Mouse (Mus musculus) hindbrain, embryonic 14.5 days (tissue): ENCODE results near the gene Tbc1d16. TPM values are rescaled to one million over a fixed set of nuclear protein-coding genes. Genes with fewer than 3 reads are reported as not detected.

Source experiments
- ATAC-seq: fragments of 200-750 bp; cut with Nextera tagmentation; 2 replicates; pipeline ENCODE4 v1.8.0; 2017; ENCODE audit warnings: moderate number of reproducible peaks, mild to moderate bottlenecking, moderate TSS enrichment, moderate library complexity; ENCODE audit not compliant: low FRiP score
- DNase-seq: peaks from one replicate; pipeline ENCODE4 v3.0.0-alpha.2; 2015; ENCODE audit warnings: low spot score
- H3K27ac ChIP-seq: fragments of 300-500 bp; sonication (generic); 2 replicates; pipeline ENCODE4 v1.5.1; 2014; ENCODE audit warnings: mild to moderate bottlenecking, moderate library complexity
- H3K27me3 ChIP-seq: fragments of 300-500 bp; sonication (generic); 2 replicates; pipeline ENCODE4 v1.6.1; 2014; ENCODE audit warnings: mild to moderate bottlenecking, low read length, mixed read lengths; ENCODE audit not compliant: control insufficient read depth, insufficient read depth
- H3K36me3 ChIP-seq: fragments of 300-500 bp; sonication (generic); replicated peaks from 2 replicates; pipeline ENCODE4 v1.6.1; 2014; ENCODE audit not compliant: control insufficient read depth, insufficient read depth
- H3K4me1 ChIP-seq: fragments of 300-500 bp; sonication (generic); replicated peaks from 2 replicates; pipeline ENCODE4 v1.6.1; 2014; ENCODE audit warnings: antibody characterized with exemption, low read length, mixed read lengths; ENCODE audit not compliant: control insufficient read depth, insufficient read depth
- H3K4me2 ChIP-seq: fragments of 300-500 bp; sonication (generic); replicated peaks from 2 replicates; pipeline ENCODE4 v1.6.1; 2014; ENCODE audit warnings: mild to moderate bottlenecking, moderate library complexity
- H3K4me3 ChIP-seq: fragments of 300-500 bp; sonication (generic); replicated peaks from 2 replicates; pipeline ENCODE4 v1.5.1; 2014; ENCODE audit warnings: mild to moderate bottlenecking, low read length
- H3K9ac ChIP-seq: fragments of 300-500 bp; sonication (generic); 2 replicates; pipeline ENCODE4 v1.6.1; 2014
- H3K9me3 ChIP-seq: fragments of 300-500 bp; sonication (generic); 2 replicates; pipeline ENCODE4 v1.6.1; 2016; ENCODE audit warnings: low read length; ENCODE audit not compliant: control insufficient read depth
- WGBS: fragments of 180-500 bp; shearing (Covaris S2); extraction: QIAGEN DNeasy Blood & Tissue Kit; methylation state at CpG from one replicate; pipeline ENCODE4 v1.1.7; 2014; 5-methylcytosine and 5-hydroxymethylcytosine counted together
- polyA plus RNA-seq: library from polyadenylated mRNA; unstranded; fragments of >200 nt; fragmentation: Nextera tagmentation; extraction: Ambion mirVana; gene quantifications from 2 replicates; pipeline ENCODE4 v1.2.1, GENCODE M21; 2014

Gene Tbc1d16
- polyA plus RNA-seq, 1 experiment from 2014 or later, result 41.2 TPM

DNA sequence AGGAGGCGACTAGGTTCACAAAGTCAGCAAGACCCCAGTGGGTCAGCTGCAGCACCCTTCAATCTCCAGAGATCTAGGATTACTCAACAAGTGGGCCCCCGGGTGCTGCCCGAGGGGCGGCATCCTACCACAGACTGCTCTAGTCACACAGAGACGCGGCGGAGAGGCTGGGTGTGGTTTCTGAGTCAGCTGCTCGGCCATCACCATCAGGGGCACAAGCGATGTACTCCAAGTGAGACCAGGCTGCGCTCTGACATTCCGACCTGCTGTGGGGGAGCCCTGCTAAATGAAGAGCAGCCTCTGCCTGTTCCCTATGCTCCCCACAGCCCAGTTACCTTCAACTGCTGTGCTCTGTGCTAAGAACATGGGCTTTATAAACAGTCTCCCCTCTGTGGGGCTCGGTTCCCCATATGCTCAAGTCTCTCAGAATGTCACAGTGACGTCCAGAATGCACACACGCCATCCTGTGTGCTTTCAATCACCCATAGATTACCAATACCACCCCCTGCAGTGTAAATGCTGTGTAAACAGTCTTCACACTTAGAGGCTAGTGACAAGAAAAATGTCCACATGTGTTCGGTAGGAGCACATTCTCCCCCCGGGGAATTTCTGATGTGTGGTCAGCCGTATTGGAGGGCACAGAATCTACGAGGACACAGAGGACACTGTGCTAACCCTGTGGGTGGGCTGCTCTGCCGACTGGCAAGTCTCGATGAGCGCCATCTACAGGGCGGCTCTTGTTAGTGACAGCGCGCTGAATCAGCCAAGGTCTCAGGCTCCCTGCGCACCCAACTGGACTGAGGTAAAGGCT is 41.1 kb downstream of the Tbc1d16 start:
- no peaks in the 10 kb centered on the region for H3K27me3 ChIP-seq
- no peaks in the 10 kb centered on the region for H3K36me3 ChIP-seq
- no peak overlapping the region for H3K4me3 ChIP-seq
- peaks cover 50% of the 10 kb centered on the region for H3K4me1 ChIP-seq
- DNase-seq (peak; percentile 77), ATAC-seq (peak; percentile 22; the same call in 1 of the 2 replicates)
- 46% methylated on average over 25 of the region's 25 CpGs for whole genome bisulfite sequencing
- no peak overlapping the region for H3K4me2 ChIP-seq
- H3K27ac ChIP-seq, result 0 out of 2 replicates have a peak overlapping the region, but pooled peaks have one; percentile 21
- no peaks in the 10 kb centered on the region for H3K9me3 ChIP-seq
- H3K9ac ChIP-seq, result no peak overlapping the region; the same call in 1 of the 2 replicates

DNA sequence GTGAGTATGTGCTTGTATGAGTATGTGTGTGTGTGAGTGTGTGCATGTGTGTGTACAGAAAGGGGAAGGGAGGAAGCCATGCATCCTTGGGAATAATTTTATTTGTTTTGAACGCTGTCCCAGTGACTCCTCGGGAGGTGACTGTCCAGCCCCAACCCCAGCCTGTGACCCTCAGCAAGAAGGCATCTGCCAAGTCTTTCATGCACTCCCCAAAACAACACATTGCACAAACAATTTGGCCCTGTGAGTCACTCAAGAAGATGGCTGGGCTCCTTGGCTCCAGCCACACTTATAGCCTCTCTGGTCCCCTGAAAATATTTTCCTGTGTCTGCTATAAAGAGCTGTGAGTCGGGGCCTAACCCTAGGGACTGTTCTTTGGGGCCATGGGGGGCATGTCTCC is 41.9 kb downstream of the Tbc1d16 start:
- DNase-seq (no peak), ATAC-seq (no peak)
- Histone ChIP-seq H3K9ac (no peak overlapping the region), H3K4me3 (no peak overlapping the region), H3K9me3 (no peaks in the 10 kb centered on the region), H3K27me3 (no peaks in the 10 kb centered on the region), H3K27ac (no peak overlapping the region), H3K4me2 (no peak overlapping the region), H3K36me3 (no peaks in the 10 kb centered on the region), H3K4me1 (peaks cover 58% of the 10 kb centered on the region)
- WGBS, result 77% methylated on average over 3 of the region's 3 CpGs

DNA sequence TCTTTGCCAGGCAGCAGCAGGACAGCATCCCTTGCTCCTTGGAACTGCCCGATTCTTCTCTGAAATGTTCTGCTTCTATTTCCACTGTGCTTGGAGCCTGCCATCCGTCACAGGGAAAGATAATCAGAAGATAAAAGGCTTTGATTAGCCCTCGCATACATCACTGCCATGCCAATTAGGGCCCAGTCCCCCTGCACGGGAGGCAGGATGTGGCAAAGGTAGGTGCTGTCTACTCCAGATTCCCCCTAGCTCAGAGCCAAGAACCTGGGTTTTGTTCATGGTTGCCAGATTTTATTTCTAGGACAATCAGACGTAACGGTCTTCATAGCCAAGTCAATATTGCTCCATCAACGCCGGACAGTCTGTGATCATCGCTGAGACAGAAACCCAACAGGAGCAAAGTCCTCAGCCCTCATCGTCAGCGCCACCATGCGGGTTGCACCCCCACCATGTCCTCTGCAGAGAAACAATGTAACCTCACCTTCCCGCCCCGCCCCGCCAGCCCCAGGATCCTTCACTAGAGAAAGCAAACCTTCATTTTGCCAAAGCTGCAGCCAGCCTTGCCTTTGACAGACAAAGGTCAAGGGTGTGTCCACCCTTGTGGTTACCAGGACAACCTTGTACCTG is 44.5 kb downstream of the Tbc1d16 start:
- Histone ChIP-seq H3K9me3 (no peaks in the 10 kb centered on the region), H3K4me1 (peaks cover 61% of the 10 kb centered on the region), H3K4me2 (no peak overlapping the region), H3K36me3 (no peaks in the 10 kb centered on the region), H3K27ac (peak overlapping the region; percentile 58), H3K9ac (no peak overlapping the region), H3K4me3 (no peak overlapping the region), H3K27me3 (no peaks in the 10 kb centered on the region)
- no peak for ATAC-seq
- 62% methylated on average over 15 of the region's 15 CpGs for WGBS
- no peak for DNase-seq

- ATAC-seq, result no peak
- 70% methylated on average over 12 of the region's 12 CpGs for WGBS
These were observed 46.4 kb downstream of the Tbc1d16 start for GRCm38 (mm10) chr11:119181861-119182395.

GRCm38 (mm10) chr11:119180824-119181582 is 47.3 kb downstream of the Tbc1d16 start:
- no peak for ATAC-seq
- Histone ChIP-seq H3K9ac (no peak overlapping the region), H3K27me3 (no peaks in the 10 kb centered on the region), H3K27ac (no peak overlapping the region), H3K4me1 (peaks cover 66% of the 10 kb centered on the region), H3K9me3 (no peaks in the 10 kb centered on the region), H3K36me3 (no peaks in the 10 kb centered on the region), H3K4me2 (no peak overlapping the region), H3K4me3 (no peak overlapping the region)
- 63% methylated on average over 14 of the region's 14 CpGs for WGBS
- no peak for DNase-seq

More at GRCm38 (mm10) chr11:119181861-119182395, 46.4 kb downstream of the Tbc1d16 start:
- Histone ChIP-seq H3K9ac (0 out of 2 replicates have a peak overlapping the region, but pooled peaks have one; percentile 14), H3K36me3 (no peaks in the 10 kb centered on the region), H3K4me3 (no peak overlapping the region), H3K27ac (peak overlapping the region; percentile 49), H3K9me3 (no peaks in the 10 kb centered on the region), H3K27me3 (no peaks in the 10 kb centered on the region), H3K4me1 (peaks cover 62% of the 10 kb centered on the region), H3K4me2 (no peak overlapping the region)
- DNase-seq, result no peak

GRCm38 (mm10) chr11:119178317-119178716 is 50.0 kb downstream of the Tbc1d16 start:
- H3K27ac ChIP-seq, result 0 out of 2 replicates have a peak overlapping the region, but pooled peaks have one; percentile 77
- H3K9ac ChIP-seq, result no peak overlapping the region; the same call in 1 of the 2 replicates
- peaks cover 59% of the 10 kb centered on the region for H3K4me1 ChIP-seq
- ATAC-seq (no peak), DNase-seq (no peak)
- H3K4me2 ChIP-seq, result no peak overlapping the region
- H3K27me3 ChIP-seq, result no peaks in the 10 kb centered on the region
- 61% methylated on average over 8 of the region's 8 CpGs for WGBS
- no peaks in the 10 kb centered on the region for H3K9me3 ChIP-seq
- no peak overlapping the region for H3K4me3 ChIP-seq
- 0 out of 2 replicates have a peak, but pooled peaks cover 9% of the 10 kb centered on the region for H3K36me3 ChIP-seq

GRCm38 (mm10) chr11:119176389-119177179 is 51.7 kb downstream of the Tbc1d16 start:
- Histone ChIP-seq H3K9ac (peak overlapping the region; percentile 44), H3K27ac (peak overlapping the region; percentile 77), H3K4me1 (peaks cover 49% of the 10 kb centered on the region), H3K4me3 (no peak overlapping the region), H3K36me3 (0 out of 2 replicates have a peak, but pooled peaks cover 9% of the 10 kb centered on the region), H3K4me2 (peak overlapping the region; percentile 33), H3K9me3 (no peaks in the 10 kb centered on the region), H3K27me3 (no peaks in the 10 kb centered on the region)
- 28% methylated on average over 27 of the region's 27 CpGs for WGBS
- ATAC-seq, result peak; percentile 60
- DNase-seq, result no peak

GRCm38 (mm10) chr11:119171588-119171987 is 56.7 kb downstream of the Tbc1d16 start:
- H3K4me3 ChIP-seq, result no peak overlapping the region
- H3K4me1 ChIP-seq, result peaks cover 16% of the 10 kb centered on the region
- DNase-seq, result no peak
- H3K9me3 ChIP-seq, result no peaks in the 10 kb centered on the region
- no peaks in the 10 kb centered on the region for H3K27me3 ChIP-seq
- no peak overlapping the region for H3K4me2 ChIP-seq
- WGBS, result 93% methylated on average over 7 of the region's 7 CpGs
- no peak overlapping the region for H3K27ac ChIP-seq
- no peak for ATAC-seq
- no peak overlapping the region for H3K9ac ChIP-seq
- H3K36me3 ChIP-seq, result 0 out of 2 replicates have a peak, but pooled peaks cover 9% of the 10 kb centered on the region
